Mouse (Mus musculus): ENCODE results near the gene Mgat5.

- TF ChIP-seq CTCF (IDR thresholded peaks at IDR 0.05; ENCODE audit: low read depth, low read length) = no peak
- TF ChIP-seq POLR2A (IDR thresholded peaks at IDR 0.05; ENCODE audit: extremely low read depth, insufficient read depth, low read length) = no peak
Measured at GRCm38 (mm10) chr1:127293286-127293685, 88.5 kb downstream of the Mgat5 start.

Measured in liver, adult 2 months (tissue).